Mouse (Mus musculus) forebrain, embryonic 16.5 days (tissue): Measurements from ENCODE around the gene Car2. TPM values are rescaled to one million over a fixed set of nuclear protein-coding genes. Genes with fewer than 3 reads are reported as not detected.

ENCODE experiments used
- ATAC-seq: fragments of 200-750 bp; cut with Nextera tagmentation; 2 replicates; pipeline ENCODE4 v1.8.0; 2017; ENCODE audit warnings: mild to moderate bottlenecking, moderate library complexity
- H3K27ac ChIP-seq: fragments of 300-500 bp; sonication (generic); 2 replicates; pipeline ENCODE4 v1.5.1; 2014; ENCODE audit warnings: low read length, control low read depth
- H3K27me3 ChIP-seq: fragments of 300-500 bp; sonication (generic); replicated peaks from 2 replicates; pipeline ENCODE4 v1.6.1; 2014; ENCODE audit warnings: low read length; ENCODE audit not compliant: control insufficient read depth, insufficient read depth
- H3K36me3 ChIP-seq: fragments of 300-500 bp; sonication (generic); 2 replicates; pipeline ENCODE4 v1.6.1; 2014; ENCODE audit not compliant: control insufficient read depth, insufficient read depth
- H3K4me1 ChIP-seq: fragments of 300-500 bp; sonication (generic); replicated peaks from 2 replicates; pipeline ENCODE4 v1.6.1; 2014; ENCODE audit warnings: low read length; ENCODE audit not compliant: control insufficient read depth, insufficient read depth
- H3K4me2 ChIP-seq: fragments of 300-500 bp; sonication (generic); 2 replicates; pipeline ENCODE4 v1.6.1; 2014; ENCODE audit warnings: mild to moderate bottlenecking, low read length, control low read depth
- H3K4me3 ChIP-seq: fragments of 300-500 bp; sonication (generic); replicated peaks from 2 replicates; pipeline ENCODE4 v1.5.1; 2014; ENCODE audit warnings: mild to moderate bottlenecking, low read length, control low read depth
- H3K9ac ChIP-seq: fragments of 300-500 bp; sonication (generic); replicated peaks from 2 replicates; pipeline ENCODE4 v1.6.1; 2014; ENCODE audit warnings: low read depth, low read length, control low read depth
- H3K9me3 ChIP-seq: fragments of 300-500 bp; sonication (generic); 2 replicates; pipeline ENCODE4 v1.6.1; 2016; ENCODE audit warnings: low read length; ENCODE audit not compliant: control insufficient read depth
- WGBS: fragments of 180-500 bp; shearing (Covaris S2); extraction: QIAGEN DNeasy Blood & Tissue Kit; methylation state at CpG from one replicate; pipeline ENCODE4 v1.1.7; 2014; 5-methylcytosine and 5-hydroxymethylcytosine counted together
- polyA plus RNA-seq: library from polyadenylated mRNA; unstranded; fragments of >200 nt; fragmentation: Nextera tagmentation; extraction: Ambion mirVana; gene quantifications from 2 replicates; pipeline ENCODE4 v1.2.1, GENCODE M21; 2015

Gene Car2
- polyA plus RNA-seq, 1 experiment from 2014 or later, result 20.3 TPM

DNA sequence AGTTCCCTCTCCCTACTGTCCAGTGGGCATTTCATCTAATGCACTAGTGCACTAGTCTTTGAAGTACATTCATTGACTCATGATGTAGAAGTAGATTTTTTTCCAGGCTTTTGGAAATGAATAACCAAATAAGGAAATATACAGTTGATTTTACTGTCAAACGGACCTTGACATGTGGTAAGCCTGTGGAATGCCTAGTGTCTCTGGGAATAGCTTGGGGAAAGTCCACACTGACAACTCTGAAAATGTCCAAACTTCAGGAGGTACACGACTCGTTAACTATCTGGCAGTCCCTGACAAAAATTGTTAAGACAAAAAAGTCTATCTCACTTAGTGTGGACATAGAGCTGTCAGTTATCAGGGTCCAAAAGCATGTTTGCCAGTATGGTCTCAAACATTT lies 18.1 kb downstream of the Car2 start:
- H3K9ac ChIP-seq, result no peak overlapping the region
- H3K9me3 ChIP-seq, result no peaks in the 10 kb centered on the region
- WGBS, result 88% methylated on average over 3 of the region's 3 CpGs
- no peaks in the 10 kb centered on the region for H3K36me3 ChIP-seq
- no peak for ATAC-seq
- no peak overlapping the region for H3K4me2 ChIP-seq
- no peaks in the 10 kb centered on the region for H3K4me1 ChIP-seq
- no peaks in the 10 kb centered on the region for H3K27me3 ChIP-seq
- no peak overlapping the region for H3K4me3 ChIP-seq
- H3K27ac ChIP-seq, result no peak overlapping the region

GRCm38 (mm10) chr3:14907271-14907670 lies 21.2 kb downstream of the Car2 start:
- 26% methylated on average over 1 of the region's 1 CpGs for WGBS
- no peak for ATAC-seq
- H3K9ac ChIP-seq, result no peak overlapping the region
- H3K4me3 ChIP-seq, result no peak overlapping the region
- no peaks in the 10 kb centered on the region for H3K27me3 ChIP-seq
- H3K27ac ChIP-seq, result no peak overlapping the region
- H3K9me3 ChIP-seq, result no peaks in the 10 kb centered on the region
- H3K36me3 ChIP-seq, result no peaks in the 10 kb centered on the region
- no peak overlapping the region for H3K4me2 ChIP-seq
- no peaks in the 10 kb centered on the region for H3K4me1 ChIP-seq

GRCm38 (mm10) chr3:14911992-14912582 lies 26.0 kb downstream of the Car2 start:
- Histone ChIP-seq H3K9ac (no peak overlapping the region), H3K27ac (no peak overlapping the region), H3K4me1 (no peaks in the 10 kb centered on the region), H3K4me2 (no peak overlapping the region), H3K4me3 (no peak overlapping the region), H3K9me3 (no peaks in the 10 kb centered on the region), H3K27me3 (no peaks in the 10 kb centered on the region), H3K36me3 (no peaks in the 10 kb centered on the region)
- WGBS, result 90% methylated on average over 4 of the region's 4 CpGs
- ATAC-seq, result no peak

DNA sequence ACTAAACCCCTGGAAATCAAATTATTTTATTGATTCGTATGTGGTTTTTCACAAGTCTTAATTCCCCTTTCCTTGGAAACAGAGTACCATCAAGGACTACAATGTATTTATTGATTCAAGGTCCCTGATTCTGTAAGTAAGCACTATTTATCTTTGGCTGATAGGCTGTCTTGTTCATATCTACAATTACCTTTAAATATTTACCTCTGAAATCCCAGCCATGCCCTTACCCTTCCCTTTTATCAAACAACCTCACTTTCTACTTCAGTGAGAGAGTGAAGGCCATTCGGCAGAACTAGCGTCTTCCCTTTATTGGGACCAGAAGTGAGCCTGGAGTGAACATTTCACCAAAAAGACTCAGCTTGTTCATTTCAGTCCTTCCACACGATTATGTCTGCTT lies 27.7 kb downstream of the Car2 start:
- no peak overlapping the region for H3K4me3 ChIP-seq
- WGBS, result 92% methylated on average over 4 of the region's 4 CpGs
- H3K27ac ChIP-seq, result no peak overlapping the region
- ATAC-seq, result no peak
- no peaks in the 10 kb centered on the region for H3K27me3 ChIP-seq
- H3K36me3 ChIP-seq, result no peaks in the 10 kb centered on the region
- no peak overlapping the region for H3K9ac ChIP-seq
- no peaks in the 10 kb centered on the region for H3K4me1 ChIP-seq
- no peaks in the 10 kb centered on the region for H3K9me3 ChIP-seq
- no peak overlapping the region for H3K4me2 ChIP-seq

DNA sequence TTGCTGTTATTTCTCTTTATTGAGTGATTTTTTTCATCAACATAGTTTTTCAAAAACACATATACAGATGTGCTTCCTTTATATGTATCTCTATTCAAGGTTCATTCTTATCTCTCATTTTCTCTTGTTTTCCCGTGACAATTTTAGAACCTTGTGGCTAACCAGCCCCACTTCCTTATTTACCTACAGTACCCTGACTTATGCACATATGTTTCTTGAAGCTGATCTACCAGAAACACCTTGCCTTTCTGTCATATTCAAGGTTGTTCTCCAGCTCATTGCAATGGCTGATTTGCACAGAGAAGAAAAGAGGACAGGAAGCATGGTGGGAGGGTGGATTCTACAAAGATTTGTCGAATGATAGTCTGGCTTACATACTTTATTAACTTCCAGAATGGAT lies 29.3 kb downstream of the Car2 start:
- Histone ChIP-seq H3K4me2 (no peak overlapping the region), H3K27ac (no peak overlapping the region), H3K4me1 (no peaks in the 10 kb centered on the region), H3K4me3 (no peak overlapping the region), H3K9ac (no peak overlapping the region), H3K36me3 (no peaks in the 10 kb centered on the region), H3K27me3 (no peaks in the 10 kb centered on the region), H3K9me3 (no peaks in the 10 kb centered on the region)
- no peak for ATAC-seq
- WGBS, result 99% methylated on average over 2 of the region's 2 CpGs

- H3K27me3 ChIP-seq, result no peaks in the 10 kb centered on the region
- H3K9me3 ChIP-seq, result no peaks in the 10 kb centered on the region
- no peak overlapping the region for H3K4me3 ChIP-seq
- no peak overlapping the region for H3K4me2 ChIP-seq
- H3K36me3 ChIP-seq, result no peaks in the 10 kb centered on the region
- no peak overlapping the region for H3K9ac ChIP-seq
- H3K4me1 ChIP-seq, result no peaks in the 10 kb centered on the region
- WGBS, result 19% methylated on average over 2 of the region's 2 CpGs
- H3K27ac ChIP-seq, result no peak overlapping the region
- no peak for ATAC-seq
Measured at GRCm38 (mm10) chr3:14917261-14917660, 31.2 kb downstream of the Car2 start.

DNA sequence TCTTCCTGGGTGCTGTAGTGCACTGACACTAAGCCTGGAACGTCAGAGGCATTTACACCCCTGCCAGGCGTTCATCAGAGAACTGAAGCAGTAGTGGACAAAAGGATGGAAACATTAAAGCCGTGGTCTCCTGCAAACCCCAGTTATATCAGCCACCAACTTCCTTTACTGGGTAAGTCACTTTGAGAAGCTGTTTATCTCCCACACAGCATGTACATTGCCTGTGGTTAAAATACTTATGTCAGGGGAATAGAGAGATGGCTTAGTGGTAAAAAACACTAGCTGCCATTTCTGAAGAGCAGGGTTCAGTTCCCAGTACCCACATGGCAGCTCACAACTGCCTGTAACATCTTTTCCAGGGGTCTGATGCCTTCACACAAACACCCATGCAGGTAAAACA lies 58.6 kb downstream of the Car2 start:
- Histone ChIP-seq H3K4me1 (no peaks in the 10 kb centered on the region), H3K4me2 (no peak overlapping the region), H3K27me3 (no peaks in the 10 kb centered on the region), H3K9ac (no peak overlapping the region), H3K27ac (no peak overlapping the region), H3K9me3 (no peaks in the 10 kb centered on the region), H3K4me3 (no peak overlapping the region), H3K36me3 (no peaks in the 10 kb centered on the region)
- WGBS, result 76% methylated on average over 3 of the region's 3 CpGs
- no peak for ATAC-seq

- ATAC-seq, result no peak
- Histone ChIP-seq H3K27me3 (no peaks in the 10 kb centered on the region), H3K4me2 (no peak overlapping the region), H3K9ac (no peak overlapping the region), H3K27ac (no peak overlapping the region), H3K4me3 (no peak overlapping the region), H3K4me1 (no peaks in the 10 kb centered on the region), H3K9me3 (no peaks in the 10 kb centered on the region), H3K36me3 (no peaks in the 10 kb centered on the region)
- 66% methylated on average over 2 of the region's 2 CpGs for whole genome bisulfite sequencing
Measured at GRCm38 (mm10) chr3:14945627-14946026, 59.6 kb downstream of the Car2 start.

DNA sequence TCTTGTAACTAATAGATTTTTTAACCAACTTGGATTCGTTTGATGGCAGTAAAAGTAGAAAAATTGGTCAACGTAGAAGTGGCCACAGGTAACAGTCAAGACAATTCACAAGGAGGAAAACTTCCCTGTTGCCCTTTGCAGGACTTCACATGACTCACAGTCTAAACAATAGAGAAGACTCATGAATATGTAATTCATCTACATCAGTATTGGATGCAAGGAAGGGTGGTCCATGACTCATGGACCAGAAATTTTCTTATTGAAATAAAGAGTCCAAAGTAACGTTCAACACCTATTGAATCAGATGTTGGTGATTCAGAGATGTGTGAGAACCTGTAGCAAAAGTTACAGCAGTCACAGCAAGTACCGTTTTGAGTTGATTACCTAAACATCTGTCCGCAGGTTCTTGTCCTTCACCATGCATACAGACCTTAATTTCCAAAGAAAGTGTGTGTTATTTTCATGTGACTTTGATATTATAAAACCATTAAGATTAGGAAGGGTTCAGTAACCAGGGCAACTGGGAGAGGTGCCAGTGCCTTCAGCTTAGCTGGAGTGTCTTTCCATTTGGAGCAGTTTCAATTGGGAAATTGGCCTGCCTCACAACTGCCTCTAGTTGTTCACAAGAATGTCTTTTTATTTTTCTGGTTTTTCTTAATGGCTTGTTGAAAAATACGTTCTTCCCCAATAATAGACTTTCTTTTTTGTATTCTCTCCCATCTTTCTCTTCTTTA lies 62.2 kb downstream of the Car2 start:
- no peaks in the 10 kb centered on the region for H3K9me3 ChIP-seq
- no peaks in the 10 kb centered on the region for H3K27me3 ChIP-seq
- no peak for ATAC-seq
- H3K4me1 ChIP-seq, result no peaks in the 10 kb centered on the region
- 68% methylated on average over 6 of the region's 6 CpGs for WGBS
- no peak overlapping the region for H3K9ac ChIP-seq
- no peak overlapping the region for H3K4me2 ChIP-seq
- H3K36me3 ChIP-seq, result no peaks in the 10 kb centered on the region
- no peak overlapping the region for H3K27ac ChIP-seq
- H3K4me3 ChIP-seq, result no peak overlapping the region
